Mouse (Mus musculus) small intestine, adult 2 months (tissue): ENCODE results near the gene Slc25a33. TPM values are rescaled to one million over a fixed set of nuclear protein-coding genes. Genes with fewer than 3 reads are reported as not detected.
A peak's percentile ranks its signal among the peaks of the same experiment; 100 is the strongest.

Experiments
- H3K27ac ChIP-seq: fragments of 200-500 bp; 2 replicates; pipeline ENCODE4 v1.5.1; 2012; ENCODE audit warnings: low read depth, low read length, control low read depth, inconsistent platforms; ENCODE audit not compliant: insufficient read depth
- H3K27me3 ChIP-seq: fragments of 200-500 bp; 2 replicates; pipeline ENCODE4 v1.6.1; 2012; ENCODE audit warnings: mild to moderate bottlenecking, moderate library complexity, low read length, inconsistent platforms; ENCODE audit not compliant: control insufficient read depth, insufficient read depth
- H3K36me3 ChIP-seq: fragments of 200-500 bp; 2 replicates; pipeline ENCODE4 v1.6.1; 2012; ENCODE audit warnings: mild to moderate bottlenecking, low read length, control low read depth, inconsistent platforms; ENCODE audit not compliant: control insufficient read depth, insufficient read depth
- H3K4me1 ChIP-seq: fragments of 200-500 bp; 2 replicates; pipeline ENCODE4 v1.6.1; 2012; ENCODE audit warnings: low read length, inconsistent platforms, mixed read lengths; ENCODE audit not compliant: control insufficient read depth, insufficient read depth, insufficient read length
- H3K4me3 ChIP-seq: fragments of 200-500 bp; 2 replicates; pipeline ENCODE4 v1.5.1; 2012; ENCODE audit warnings: low read depth, mild to moderate bottlenecking, control low read depth, inconsistent platforms, low read length, moderate library complexity
- CTCF ChIP-seq: fragments of 200-500 bp; IDR thresholded peaks from 2 replicates; pipeline ENCODE4 v1.5.1; 2012; ENCODE audit warnings: low read depth, mild to moderate bottlenecking, control low read depth, inconsistent platforms, low read length, moderate library complexity, mixed read lengths; ENCODE audit not compliant: insufficient replicate concordance, insufficient read length; ENCODE audit errors: extremely low read depth
- POLR2A ChIP-seq: fragments of 200-500 bp; IDR thresholded peaks from 2 replicates; pipeline ENCODE4 v1.6.1; 2012; ENCODE audit warnings: low read depth, mild to moderate bottlenecking, control low read depth, inconsistent platforms, low read length, moderate library complexity
- WGBS: fragments of 180-500 bp; shearing (Covaris S2); methylation state at CpG from one replicate; pipeline ENCODE4 v1.1.7; 2018; 5-methylcytosine and 5-hydroxymethylcytosine counted together
- polyA plus RNA-seq: library from polyadenylated mRNA; depleted of rRNA; stranded (reverse); fragments of >200 nt; gene quantifications from 2 replicates; pipeline ENCODE4 v1.2.3, GENCODE M21; 2012; rRNA removed

Gene Slc25a33
- polyA plus RNA-seq, 1 experiment = 5.3 TPM

DNA sequence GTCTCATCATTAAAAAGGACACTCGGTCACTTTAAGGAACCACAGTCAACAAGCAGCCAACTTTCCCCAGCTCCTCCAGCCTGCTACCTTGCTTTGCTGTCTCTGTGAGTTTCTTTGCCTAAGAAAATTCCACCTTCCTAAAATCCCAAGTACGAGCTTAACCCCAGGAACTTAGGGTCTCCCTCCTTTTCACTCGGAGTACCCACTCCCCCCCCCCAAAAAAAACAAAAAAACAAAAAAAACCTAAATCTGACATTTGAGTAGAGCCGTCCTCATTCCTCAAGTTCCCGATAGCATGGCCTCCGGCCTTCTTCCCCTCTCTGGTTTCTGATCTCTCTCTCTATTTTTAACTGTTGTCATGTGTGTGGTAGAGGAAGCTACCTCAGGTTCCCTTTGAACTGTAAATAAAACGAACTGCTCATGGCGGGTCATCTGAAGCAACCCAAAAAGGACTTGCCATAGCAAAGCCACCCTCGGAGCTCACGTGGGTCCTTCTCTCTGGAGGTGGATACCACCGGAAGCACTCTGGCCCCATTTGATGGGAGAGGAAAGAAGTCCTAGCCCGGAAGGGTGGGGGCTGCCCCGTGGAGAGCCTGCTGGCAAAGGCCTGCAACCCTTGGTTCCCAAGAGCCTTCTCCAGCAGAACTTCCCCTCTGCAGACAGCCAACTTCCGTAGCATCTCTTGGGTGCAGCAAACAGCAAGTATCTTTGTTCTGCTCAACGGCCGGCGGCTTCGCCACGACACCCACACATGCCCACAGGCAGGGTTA, 71.7 kb downstream of the Slc25a33 start, which contains the start of gene Pik3cd:
Gene Pik3cd, minus strand, starts transcription at position 362 of the 770 bp plus-strand sequence.
- H3K4me3 ChIP-seq = peak within 1 kb of the TSS; percentile 49
- 67% methylated on average over 19 of the region's 19 CpGs for WGBS
- H3K27ac ChIP-seq = peak within 1 kb of the TSS; percentile 75
- H3K27me3 ChIP-seq = no peaks in the 10 kb centered on the region
- no peaks in the 10 kb centered on the region for H3K36me3 ChIP-seq
- H3K4me1 ChIP-seq = peaks cover 11% of the 10 kb centered on the region
- no peak for TF ChIP-seq POLR2A
- TF ChIP-seq CTCF = no peak

DNA sequence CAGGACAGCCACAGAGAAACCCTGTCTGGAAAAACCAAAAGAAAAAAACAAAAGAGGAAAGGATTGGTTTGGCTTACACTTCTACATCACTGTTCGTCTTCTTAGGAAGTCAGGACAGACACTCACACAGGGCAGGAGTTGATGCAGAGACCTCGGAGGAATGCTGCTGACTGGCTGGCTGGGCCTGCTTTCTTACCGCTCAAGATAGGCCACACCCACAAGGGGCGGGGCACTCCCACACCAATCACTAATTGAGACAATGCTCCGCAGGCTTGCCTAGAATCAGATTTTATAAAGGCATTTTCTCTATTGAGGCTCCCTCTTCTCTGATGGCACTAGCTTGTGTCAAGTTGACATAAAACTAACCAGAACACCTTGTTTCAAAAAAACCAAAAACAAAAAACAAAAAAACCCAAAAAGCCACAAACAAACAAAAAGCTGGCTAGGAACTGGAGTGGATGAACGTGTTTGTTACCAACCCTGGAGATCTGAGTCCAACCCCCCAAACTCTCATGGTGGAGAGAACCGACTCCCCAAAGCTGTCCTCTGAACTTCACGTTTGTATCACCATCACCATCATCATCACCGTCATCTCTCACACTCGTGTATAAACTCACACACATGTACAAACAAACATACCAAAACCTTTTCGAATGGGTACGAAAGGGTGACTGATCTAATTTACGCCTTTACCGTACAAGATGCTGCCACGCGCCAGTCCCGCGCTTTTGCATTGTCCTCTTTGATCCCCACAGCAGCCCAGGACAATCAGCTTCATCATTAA, 72.5 kb downstream of the Slc25a33 start:
- H3K4me3 ChIP-seq = peak overlapping the region; percentile 49
- peak overlapping the region; percentile 48 for H3K27ac ChIP-seq
- H3K4me1 ChIP-seq = peaks cover 11% of the 10 kb centered on the region
- WGBS = 60% methylated on average over 18 of the region's 18 CpGs
- H3K36me3 ChIP-seq = no peaks in the 10 kb centered on the region
- no peaks in the 10 kb centered on the region for H3K27me3 ChIP-seq
- TF ChIP-seq POLR2A (peak; percentile 64; the same call in 1 of the 2 replicates), CTCF (no peak)

DNA sequence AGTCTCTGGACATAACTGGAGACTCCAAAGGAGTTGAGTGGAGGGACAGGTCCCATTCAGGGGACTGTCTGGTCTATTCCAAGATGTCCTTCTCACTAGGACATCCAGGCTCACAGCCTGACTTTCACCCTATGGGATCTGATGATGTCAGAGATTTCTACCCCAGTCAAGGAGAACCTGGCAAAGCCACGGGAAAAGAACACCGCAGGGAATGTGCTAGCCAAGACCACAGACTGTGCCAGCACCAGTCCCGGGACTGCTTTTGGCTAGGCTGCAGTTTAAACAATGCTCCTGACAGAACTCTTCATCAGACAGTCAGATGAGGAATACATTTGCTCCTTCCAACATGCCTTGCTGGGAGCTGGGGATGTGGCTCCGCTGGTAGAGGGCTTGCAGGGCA, 74.1 kb downstream of the Slc25a33 start:
- no peaks in the 10 kb centered on the region for H3K27me3 ChIP-seq
- whole genome bisulfite sequencing = 82% methylated on average over 4 of the region's 4 CpGs
- TF ChIP-seq POLR2A = no peak
- no peak for TF ChIP-seq CTCF
- peak overlapping the region; percentile 21; the same call in 1 of the 2 replicates for H3K27ac ChIP-seq
- H3K36me3 ChIP-seq = no peaks in the 10 kb centered on the region
- peak overlapping the region; percentile 49 for H3K4me3 ChIP-seq
- H3K4me1 ChIP-seq = peaks cover 7% of the 10 kb centered on the region

DNA sequence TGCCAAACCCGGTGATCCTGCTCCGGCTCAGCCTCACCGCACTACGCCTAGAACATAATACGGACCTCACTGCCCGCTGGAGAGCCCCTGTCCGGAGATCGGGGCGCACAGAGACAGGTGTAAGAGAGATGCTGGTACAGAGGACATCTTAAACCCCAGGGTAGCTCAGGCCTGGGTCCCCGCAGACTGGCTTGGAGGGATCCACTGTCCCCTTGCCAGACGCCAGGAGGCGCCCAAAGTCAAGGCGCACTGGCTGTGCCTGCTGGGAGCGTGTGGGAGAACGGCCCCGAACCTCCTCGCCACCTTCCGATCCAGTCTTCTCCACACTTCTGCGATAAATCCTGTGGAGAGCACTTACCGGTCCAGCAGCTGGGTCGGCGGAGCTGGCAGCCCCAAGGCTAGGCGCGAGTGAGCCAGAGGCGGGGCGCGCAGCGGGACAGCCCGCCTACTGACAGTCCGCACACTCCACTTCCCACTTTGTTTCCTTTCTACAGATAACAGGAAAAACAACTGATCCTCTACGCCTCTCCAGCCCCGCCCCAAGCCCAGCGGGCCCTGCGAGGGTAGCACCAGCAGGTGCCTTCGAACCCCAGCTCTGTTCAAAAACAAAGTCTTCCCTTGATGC, 75.8 kb downstream of the Slc25a33 start:
- WGBS = 1% methylated on average over 35 of the region's 35 CpGs
- Histone ChIP-seq H3K27ac (peak overlapping the region; percentile 79), H3K4me1 (peaks cover 6% of the 10 kb centered on the region)

DNA sequence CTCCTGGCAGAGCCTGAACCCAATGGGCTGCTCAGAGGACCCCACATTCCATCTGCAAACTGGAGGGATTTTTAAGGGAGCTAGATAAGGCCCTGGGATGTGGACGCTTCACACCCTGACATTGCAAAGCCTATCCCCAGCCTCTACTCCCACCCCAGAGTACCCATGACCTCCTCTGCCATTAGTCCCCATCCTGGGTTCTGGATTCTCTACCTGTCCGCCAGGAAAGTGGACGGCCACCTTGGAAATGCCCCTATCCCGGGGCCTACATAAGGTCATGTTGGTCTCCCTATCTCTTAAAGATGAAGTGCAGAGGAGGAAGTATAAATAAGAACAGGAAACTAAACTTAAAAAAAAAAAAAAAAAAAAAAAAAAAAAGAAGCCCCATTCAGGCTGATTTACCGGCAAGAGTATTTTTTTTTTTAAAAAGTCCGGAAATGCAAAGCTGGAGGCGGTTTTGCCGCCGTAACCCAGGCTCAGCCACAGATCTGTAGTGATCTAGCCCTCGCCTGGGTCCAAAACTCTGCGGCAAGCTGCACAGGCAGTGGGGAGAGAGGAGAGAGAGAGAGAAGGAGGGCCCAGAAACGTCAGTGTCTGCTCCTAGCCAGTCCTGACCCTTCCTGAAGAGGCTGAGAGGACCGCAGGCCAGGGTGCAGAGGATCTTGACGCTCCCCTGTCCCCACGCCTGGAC, 76.4 kb downstream of the Slc25a33 start:
- H3K27me3 ChIP-seq = no peaks in the 10 kb centered on the region
- 28% methylated on average over 15 of the region's 15 CpGs for WGBS

More for the DNA sequence above, 75.8 kb downstream of the Slc25a33 start:
- H3K4me3 ChIP-seq = peak overlapping the region; percentile 75
- TF ChIP-seq CTCF (peak; percentile 57), POLR2A (0 out of 2 replicates have a peak, but pooled peaks have one; percentile 3)
- H3K27me3 ChIP-seq = no peaks in the 10 kb centered on the region
- no peaks in the 10 kb centered on the region for H3K36me3 ChIP-seq

DNA sequence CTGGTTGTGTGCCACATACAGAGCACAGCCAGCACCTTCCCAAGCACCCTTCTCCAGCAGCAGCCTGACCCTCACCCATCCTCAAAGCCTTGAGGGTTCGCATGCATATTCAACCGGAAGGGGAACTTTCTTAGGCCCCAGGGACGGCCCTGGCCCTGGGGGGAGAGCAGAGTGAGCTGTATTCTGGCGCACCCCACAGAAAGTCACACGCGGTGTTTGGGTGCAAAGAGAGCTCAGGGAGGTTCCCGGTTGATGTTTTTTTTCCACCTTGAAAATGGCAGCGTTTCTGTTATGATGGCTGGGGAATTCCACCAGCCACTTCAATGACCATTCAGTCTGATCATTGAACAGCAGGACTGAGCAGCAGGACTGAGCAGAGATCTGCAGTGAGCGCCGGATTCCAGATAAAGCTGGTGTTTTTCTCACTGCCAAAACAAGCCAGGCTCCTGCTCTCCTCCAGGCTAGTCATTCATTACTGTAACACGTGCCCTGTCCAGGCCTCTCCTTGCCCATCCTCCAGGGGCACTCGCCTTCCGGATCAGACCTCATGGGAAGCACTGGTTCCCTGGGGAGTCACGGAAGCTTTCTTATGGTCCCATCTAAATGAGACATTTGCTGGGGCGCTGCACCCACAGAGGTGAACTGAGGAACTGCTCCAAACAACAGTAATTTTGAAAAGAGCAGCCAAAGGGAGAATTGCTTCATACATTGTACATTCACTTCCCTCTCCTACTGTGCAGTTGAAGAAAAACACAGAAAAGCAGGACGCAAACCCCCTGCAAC, 77.7 kb downstream of the Slc25a33 start:
- H3K4me3 ChIP-seq = peak overlapping the region; percentile 60
- 56% methylated on average over 16 of the region's 16 CpGs for WGBS
- no peaks in the 10 kb centered on the region for H3K27me3 ChIP-seq
- H3K36me3 ChIP-seq = no peaks in the 10 kb centered on the region
- H3K4me1 ChIP-seq = peaks cover 9% of the 10 kb centered on the region
- H3K27ac ChIP-seq = peak overlapping the region; percentile 64
- no peak for TF ChIP-seq CTCF
- no peak for TF ChIP-seq POLR2A

More for the DNA sequence above, 76.4 kb downstream of the Slc25a33 start:
- H3K4me1 ChIP-seq = peaks cover 9% of the 10 kb centered on the region
- H3K36me3 ChIP-seq = no peaks in the 10 kb centered on the region
- peak overlapping the region; percentile 75 for H3K4me3 ChIP-seq
- peak overlapping the region; percentile 79 for H3K27ac ChIP-seq
- TF ChIP-seq POLR2A (peak; percentile 25; the same call in 1 of the 2 replicates), CTCF (no peak)

Other genes with a start within 250 kb of the Slc25a33 start
- gene Clstn1, start 187.8 kb downstream of the Slc25a33 start, polyA plus RNA-seq = 35.6 and 76.4 TPM in 2 replicates
- gene Pik3cd, start 71.7 kb downstream of the Slc25a33 start, polyA plus RNA-seq = 7.0 and 11.7 TPM in 2 replicates
- gene Tmem201, start 36.2 kb downstream of the Slc25a33 start, polyA plus RNA-seq = 14.5 and 19.7 TPM in 2 replicates
- gene Spsb1, start 180.8 kb upstream of the Slc25a33 start, polyA plus RNA-seq = 17.4 and 27.3 TPM in 2 replicates
- gene H6pd, start 234.7 kb upstream of the Slc25a33 start, polyA plus RNA-seq = 17.7 and 22.0 TPM in 2 replicates